Mouse (Mus musculus): ENCODE data around the gene Trpm1. TPM values are rescaled to one million over a fixed set of nuclear protein-coding genes. Genes with fewer than 3 reads are reported as not detected.

Gene Trpm1
- polyA plus RNA-seq, 1 experiment from 2014 or later, result 0.11 TPM

- Histone ChIP-seq H3K27me3 (no peaks in the 10 kb centered on the region), H3K9ac (no peak overlapping the region), H3K27ac (no peak overlapping the region), H3K4me1 (replicated peaks) (no peaks in the 10 kb centered on the region), H3K36me3 (no peaks in the 10 kb centered on the region), H3K4me3 (no peak overlapping the region), H3K4me2 (no peak overlapping the region), H3K9me3 (replicated peaks) (no peaks in the 10 kb centered on the region)
- ATAC-seq (replicated peaks; ENCODE audit: insufficient number of reproducible peaks, insufficient read depth, low FRiP score, low read depth), result no peak
- WGBS, result 79% methylated on average over 7 of the region's 7 CpGs
Observed at GRCm38 (mm10) chr7:64310241-64310640, 156.6 kb downstream of the Trpm1 start.

- H3K4me2 ChIP-seq, result no peak overlapping the region
- WGBS, result 66% methylated on average over 2 of the region's 2 CpGs
- H3K4me3 ChIP-seq, result no peak overlapping the region
- H3K27me3 ChIP-seq, result no peaks in the 10 kb centered on the region
- ATAC-seq (replicated peaks; ENCODE audit: insufficient number of reproducible peaks, insufficient read depth, low FRiP score, low read depth), result no peak
- H3K9me3 ChIP-seq (replicated peaks), result no peaks in the 10 kb centered on the region
- peaks cover 1% of the 10 kb centered on the region; the same call in 1 of the 2 replicates for H3K36me3 ChIP-seq
- no peak overlapping the region for H3K27ac ChIP-seq
- no peaks in the 10 kb centered on the region for H3K4me1 ChIP-seq (replicated peaks)
- H3K9ac ChIP-seq, result no peak overlapping the region
Observed at GRCm38 (mm10) chr7:64310756-64311155, 157.1 kb downstream of the Trpm1 start.

- H3K27ac ChIP-seq, result no peak overlapping the region
- no peaks in the 10 kb centered on the region for H3K9me3 ChIP-seq (replicated peaks)
- WGBS, result 91% methylated on average over 7 of the region's 7 CpGs
- no peak overlapping the region for H3K4me2 ChIP-seq
- no peak overlapping the region for H3K9ac ChIP-seq
- peaks cover 12% of the 10 kb centered on the region; the same call in 1 of the 2 replicates for H3K36me3 ChIP-seq
- no peaks in the 10 kb centered on the region for H3K4me1 ChIP-seq (replicated peaks)
- ATAC-seq (replicated peaks; ENCODE audit: insufficient number of reproducible peaks, insufficient read depth, low FRiP score, low read depth), result no peak
- no peaks in the 10 kb centered on the region for H3K27me3 ChIP-seq
- H3K4me3 ChIP-seq, result no peak overlapping the region
Observed at GRCm38 (mm10) chr7:64312811-64313210, 159.2 kb downstream of the Trpm1 start.

MicroRNAs within 50 kb of the gene (microRNA counts, 519-probe panel; counts per million panel counts)
- microRNA mmu-miR-211, result not detected

Small RNA genes within 50 kb of the gene (microRNA-seq; reads per million reads assigned to microRNA genes)
- 5.9 reads per million, percentile 20 among the genes with 10 or more reads in this experiment for gene Mir211
- gene Mir6416, result not detected

Other genes starting within 250 kb of the Trpm1 start
- 0.14 and 0.20 TPM in 2 replicates for gene E030018B13Rik, start 237.0 kb upstream of the Trpm1 start, polyA plus RNA-seq (2015; fragmentation: Nextera tagmentation; extraction: Ambion mirVana)
- 23.4 and 25.6 TPM in 2 replicates for gene Klf13, start 214.9 kb upstream of the Trpm1 start, polyA plus RNA-seq (2015; fragmentation: Nextera tagmentation; extraction: Ambion mirVana)
- gene Mtmr10, start 133.8 kb downstream of the Trpm1 start, polyA plus RNA-seq (2015; fragmentation: Nextera tagmentation; extraction: Ambion mirVana), result 5.0 and 6.9 TPM in 2 replicates
- gene Fan1, start 220.3 kb downstream of the Trpm1 start, polyA plus RNA-seq (2015; fragmentation: Nextera tagmentation; extraction: Ambion mirVana), result 4.4 and 4.8 TPM in 2 replicates
- gene Mphosph10, start 238.4 kb downstream of the Trpm1 start, polyA plus RNA-seq (2015; fragmentation: Nextera tagmentation; extraction: Ambion mirVana), result 21.0 and 21.9 TPM in 2 replicates
- 111 and 152 TPM in 2 replicates for gene Mcee, start 238.8 kb downstream of the Trpm1 start, polyA plus RNA-seq (2015; fragmentation: Nextera tagmentation; extraction: Ambion mirVana)